Mouse (Mus musculus) CH12.LX (cell line): ENCODE results near the gene Ssbp2. TPM values are rescaled to one million over a fixed set of nuclear protein-coding genes. Genes with fewer than 3 reads are reported as not detected.

Experiments used
- DNase-seq: peaks from one replicate; pipeline ENCODE4 v3.0.0-alpha.2; 2013; ENCODE audit errors: extremely low read depth
- H3K27ac ChIP-seq: 2 replicates; pipeline ENCODE4 v1.5.1; 2012; ENCODE audit warnings: low read depth, mild to moderate bottlenecking, control low read depth, moderate library complexity; ENCODE audit not compliant: insufficient read depth
- H3K27me3 ChIP-seq: replicated peaks from 2 replicates; pipeline ENCODE3; 2012; ENCODE audit warnings: inconsistent platforms
- H3K36me3 ChIP-seq, 2 experiments: replicated peaks in 1 of 2; 2 replicates each; pipeline versions ENCODE3 to v1.6.1; 2012; ENCODE audit warnings: inconsistent platforms in 1 of 2, low read length in 1 of 2, mild to moderate bottlenecking in 1 of 2, mixed read lengths in 1 of 2, moderate library complexity in 1 of 2; ENCODE audit not compliant: control insufficient read depth in 1 of 2, insufficient read depth in 1 of 2
- H3K4me1 ChIP-seq, 2 experiments: 2 replicates each; pipeline ENCODE4 v1.6.1; 2012; ENCODE audit warnings: inconsistent platforms in 1 of 2, moderate library complexity in 1 of 2; ENCODE audit not compliant: insufficient read depth in 2 of 2, control insufficient read depth in 1 of 2
- H3K4me2 ChIP-seq: 2 replicates; pipeline ENCODE4 v1.6.1; 2012; ENCODE audit warnings: low read depth, mild to moderate bottlenecking, control low read depth; ENCODE audit not compliant: poor library complexity, insufficient read depth, severe bottlenecking
- H3K4me3 ChIP-seq, 3 experiments: fragments of 150-350 bp in 1 of 3; sonication (generic) in 1 of 3; replicated peaks in 1 of 3; 2 replicates each; pipeline versions ENCODE3 to v1.5.1; 2011 to 2012; ENCODE audit warnings: low read depth in 2 of 3, low read length in 2 of 3, mild to moderate bottlenecking in 2 of 3, moderate library complexity in 2 of 3, control low read depth in 1 of 3, improper control_type of control experiment in 1 of 3, inconsistent platforms in 1 of 3, mixed read lengths in 1 of 3; ENCODE audit not compliant: poor library complexity in 1 of 3
- H3K79me2 ChIP-seq: replicated peaks from 2 replicates; pipeline ENCODE4 v1.6.1; 2012; ENCODE audit warnings: mild to moderate bottlenecking, moderate library complexity; ENCODE audit not compliant: control insufficient read depth, poor library complexity, insufficient read depth, severe bottlenecking; ENCODE audit errors: extremely low read depth
- H3K9ac ChIP-seq: 2 replicates; pipeline ENCODE4 v1.6.1; 2012; ENCODE audit warnings: low read depth, mild to moderate bottlenecking, control low read depth, moderate library complexity; ENCODE audit not compliant: insufficient read depth
- H3K9me3 ChIP-seq: replicated peaks from 2 replicates; pipeline ENCODE3; 2012; ENCODE audit warnings: low read length, inconsistent platforms, mixed read lengths
- CHD1 ChIP-seq: IDR thresholded peaks from 2 replicates; pipeline ENCODE4 v1.6.1; 2012; ENCODE audit warnings: low read depth, low read length, improper control_type of control experiment, inconsistent platforms
- CHD2 ChIP-seq: IDR thresholded peaks from 2 replicates; pipeline ENCODE4 v1.6.1; 2011; ENCODE audit warnings: low read length, improper control_type of control experiment
- E2F4 ChIP-seq: IDR thresholded peaks from 2 replicates; pipeline ENCODE4 v1.6.1; 2011; ENCODE audit warnings: low read depth, low read length, improper control_type of control experiment; ENCODE audit not compliant: insufficient replicate concordance
- ELF1 ChIP-seq: IDR thresholded peaks from 2 replicates; pipeline ENCODE4 v1.6.1; 2014; ENCODE audit warnings: low read depth, mild to moderate bottlenecking, inconsistent platforms, low read length, improper control_type of control experiment
- EP300 ChIP-seq: IDR thresholded peaks from 2 replicates; pipeline ENCODE4 v1.6.1; 2011; ENCODE audit warnings: low read length, improper control_type of control experiment
- ETS1 ChIP-seq: conservative IDR thresholded peaks from 2 replicates; pipeline ENCODE4 v1.6.1; 2012; ENCODE audit warnings: low read depth, mild to moderate bottlenecking, inconsistent platforms, low read length, improper control_type of control experiment, moderate library complexity
- JUN ChIP-seq: IDR thresholded peaks from 2 replicates; pipeline ENCODE4 v1.6.1; 2011; ENCODE audit warnings: low read depth, mild to moderate bottlenecking, low read length, improper control_type of control experiment, moderate library complexity; ENCODE audit not compliant: insufficient read depth
- JUND ChIP-seq: conservative IDR thresholded peaks from 2 replicates; pipeline ENCODE4 v1.6.1; 2011; ENCODE audit warnings: low read depth, low read length, improper control_type of control experiment
- MAFK ChIP-seq: IDR thresholded peaks from 2 replicates; pipeline ENCODE4 v1.6.1; 2011; ENCODE audit warnings: low read length, improper control_type of control experiment; ENCODE audit not compliant: insufficient replicate concordance
- MAX ChIP-seq: IDR thresholded peaks from 2 replicates; pipeline ENCODE4 v1.6.1; 2011; ENCODE audit warnings: low read length, improper control_type of control experiment
- MYC ChIP-seq: IDR thresholded peaks from 2 replicates; pipeline ENCODE4 v1.6.1; 2011; ENCODE audit warnings: low read depth, mild to moderate bottlenecking, improper control_type of control experiment, low read length
- NELFE ChIP-seq: IDR thresholded peaks from 2 replicates; pipeline ENCODE4 v1.6.1; 2011; ENCODE audit warnings: low read depth, low read length, improper control_type of control experiment
- NRF1 ChIP-seq: IDR thresholded peaks from 2 replicates; pipeline ENCODE4 v1.6.1; 2014; ENCODE audit warnings: low read depth, mild to moderate bottlenecking, inconsistent platforms, low read length, improper control_type of control experiment, moderate library complexity
- POLR2A ChIP-seq: IDR thresholded peaks from 2 replicates; pipeline ENCODE4 v1.6.1; 2011; ENCODE audit warnings: low read depth, mild to moderate bottlenecking, improper control_type of control experiment, low read length
- POLR2AphosphoS2 ChIP-seq: IDR thresholded peaks from 2 replicates; pipeline ENCODE4 v1.6.1; 2011; ENCODE audit warnings: low read depth, low read length, improper control_type of control experiment
- RCOR1 ChIP-seq: conservative IDR thresholded peaks from 2 replicates; pipeline ENCODE4 v1.6.1; 2012; ENCODE audit warnings: low read depth, mild to moderate bottlenecking, inconsistent platforms, low read length, improper control_type of control experiment
- SIN3A ChIP-seq: IDR thresholded peaks from 2 replicates; pipeline ENCODE4 v1.6.1; 2012; ENCODE audit warnings: low read length, improper control_type of control experiment, inconsistent platforms
- SMC3 ChIP-seq: IDR thresholded peaks from 2 replicates; pipeline ENCODE4 v1.6.1; 2011; ENCODE audit warnings: low read depth, low read length, improper control_type of control experiment
- TCF12 ChIP-seq: IDR thresholded peaks from 2 replicates; pipeline ENCODE4 v1.6.1; 2014; ENCODE audit warnings: low read depth, mild to moderate bottlenecking, inconsistent platforms, low read length, improper control_type of control experiment
- USF2 ChIP-seq: conservative IDR thresholded peaks from 2 replicates; pipeline ENCODE4 v1.6.1; 2011; ENCODE audit warnings: low read depth, low read length, improper control_type of control experiment
- ZMIZ1 ChIP-seq: IDR thresholded peaks from 2 replicates; pipeline ENCODE4 v1.6.1; 2012; ENCODE audit warnings: low read depth, mild to moderate bottlenecking, inconsistent platforms, low read length, improper control_type of control experiment
- ZNF384 ChIP-seq: IDR thresholded peaks from 2 replicates; pipeline ENCODE4 v1.6.1; 2012; ENCODE audit warnings: low read depth, low read length, improper control_type of control experiment, inconsistent platforms
- dilution Hi-C: fragments of 300-500 bp; cut with MboI; formaldehyde crosslinking; loops from 2 replicates; pipeline ENCODE4 v1.14.3; 2020; ENCODE audit warnings: low sequenced_read_pairs; ENCODE audit not compliant: extremely low pct_unique_long_range_greater_than_20kb, extremely low pct_ligation_motif_present
- in situ Hi-C: fragments of 300-500 bp; cut with MboI; formaldehyde crosslinking; loops from 3 replicates; pipeline ENCODE4 v1.14.3; 2019; ENCODE audit warnings: low sequenced_read_pairs, low pct_ligation_motif_present, low pct_unique_long_range_greater_than_20kb, mixed read lengths
- polyA plus RNA-seq: library from polyadenylated mRNA; unstranded; fragments of >175 nt; gene quantifications from 2 replicates; pipeline ENCODE4 v1.2.1, GENCODE M21; 2012; ENCODE audit warnings: low read depth; ENCODE audit not compliant: insufficient read length
- total RNA-seq, 2 experiments: library from RNA; depleted of rRNA; stranded (reverse); fragments of 300-350 nt in 1 of 2; fragments of >200 nt in 1 of 2; gene quantifications; 2 replicates each; pipeline ENCODE4 v1.2.3; 2012 to 2014

The Ssbp2 gene
- total and polyA plus RNA-seq, 3 experiments = 1.9 to 3.6 (median 1.9) TPM

GRCm38 (mm10) chr13:91456041-91456440, 4.0 kb upstream of the Ssbp2 start:
- Histone ChIP-seq H3K4me3 (no peak overlapping the region), H3K79me2 (no peaks in the 10 kb centered on the region), H3K36me3 (no peaks in the 10 kb centered on the region), H3K9ac (no peak overlapping the region), H3K9me3 (no peaks in the 10 kb centered on the region), H3K4me1 (peaks cover 0 to 27% of the 10 kb centered on the region in 2 experiments; a peak in 2 of 4 replicates), H3K27me3 (no peaks in the 10 kb centered on the region), H3K27ac (no peak overlapping the region)
- in situ Hi-C loops = loop anchor here (25.0 kb wide), 2 partner anchors 181 to 519 kb away; no protein-coding TSS in a partner anchor
- DNase-seq = no peak
- TF ChIP-seq USF2 (no peak), MYC (no peak), CHD1 (no peak), SIN3A (no peak), CHD2 (no peak), RCOR1 (no peak), ETS1 (no peak)
- TF ChIP-seq, all 38 proteins: peak for 0
- no peak overlapping the region for H3K4me2 ChIP-seq
- dilution Hi-C loops = no loop called here

GRCm38 (mm10) chr13:91456735-91457134, 3.3 kb upstream of the Ssbp2 start:
- dilution Hi-C loops = no loop called here
- peaks cover under 1% of the 10 kb centered on the region for H3K27me3 ChIP-seq
- H3K4me2 ChIP-seq = no peak overlapping the region
- no peak overlapping the region for H3K27ac ChIP-seq
- TF ChIP-seq NRF1 = no peak
- TF ChIP-seq, all 38 proteins: peak for 0
- Histone ChIP-seq H3K79me2 (no peaks in the 10 kb centered on the region), H3K4me3 (no peak overlapping the region), H3K4me1 (peaks cover 0 to 20% of the 10 kb centered on the region in 2 experiments; a peak in 2 of 4 replicates), H3K9ac (no peak overlapping the region), H3K36me3 (no peaks in the 10 kb centered on the region), H3K9me3 (no peaks in the 10 kb centered on the region)
- DNase-seq = no peak
- in situ Hi-C loops = loop anchor here (25.0 kb wide), 2 partner anchors 181 to 519 kb away; no protein-coding TSS in a partner anchor

GRCm38 (mm10) chr13:91457974-91458373, 2.1 kb upstream of the Ssbp2 start:
- H3K4me1 ChIP-seq = peaks cover 0 to 12% of the 10 kb centered on the region in 2 experiments; a peak in 3 of 4 replicates
- no peak overlapping the region for H3K9ac ChIP-seq
- dilution Hi-C loops = no loop called here
- no peak overlapping the region for H3K27ac ChIP-seq
- no peaks in the 10 kb centered on the region for H3K36me3 ChIP-seq
- TF ChIP-seq MAX = no peak
- TF ChIP-seq ELF1 = no peak
- TF ChIP-seq TCF12 = no peak
- no peak for TF ChIP-seq E2F4
- TF ChIP-seq ZNF384 = no peak
- TF ChIP-seq MYC = no peak
- no peak for TF ChIP-seq EP300
- TF ChIP-seq RCOR1 = no peak
- TF ChIP-seq JUN = no peak
- no peak for TF ChIP-seq MAFK
- TF ChIP-seq NELFE = no peak
- TF ChIP-seq CHD1 = no peak
- TF ChIP-seq POLR2AphosphoS2 = no peak
- TF ChIP-seq SIN3A = no peak
- TF ChIP-seq JUND = no peak
- no peak for TF ChIP-seq ETS1
- TF ChIP-seq SMC3 = no peak
- TF ChIP-seq POLR2A = no peak
- TF ChIP-seq ZMIZ1 = no peak
- H3K27me3 ChIP-seq = peaks cover 13% of the 10 kb centered on the region
- no peaks in the 10 kb centered on the region for H3K9me3 ChIP-seq
- no peaks in the 10 kb centered on the region for H3K79me2 ChIP-seq
- no peak for DNase-seq
- in situ Hi-C loops = loop anchor here (25.0 kb wide), 2 partner anchors 179 to 521 kb away; no protein-coding TSS in a partner anchor
- H3K4me3 ChIP-seq = no peak overlapping the region
- no peak overlapping the region for H3K4me2 ChIP-seq
